Mouse (Mus musculus): ENCODE measurements at regions not wholly inside any gene's neighbourhood (a gene's known extent, or its start where the extent isn't known, plus 50 kb on each side); places are given as distances from the start of the nearest gene placed in this dataset.

- TF ChIP-seq POLR2A (IDR thresholded peaks at IDR 0.05; ENCODE audit: insufficient read length, low read depth) (no peak), CEBPB (IDR thresholded peaks at IDR 0.05; ENCODE audit: insufficient read depth, poor library complexity, severe bottlenecking) (no peak), TCF3 (IDR thresholded peaks at IDR 0.05; ENCODE audit: insufficient read length, low read depth) (no peak), TCF12 (IDR thresholded peaks at IDR 0.05; ENCODE audit: insufficient read depth, poor library complexity, severe bottlenecking) (no peak), E2F4 (IDR thresholded peaks at IDR 0.05; ENCODE audit: insufficient read depth) (no peak)
Observed at GRCm38 (mm10) chr1:154062666-154063065, 138.3 kb upstream of the Zfp648 start.

All from myocyte (in vitro differentiated cells).